Mouse (Mus musculus): Measurements from ENCODE around the gene Orai2. TPM values are rescaled to one million over a fixed set of nuclear protein-coding genes. Genes with fewer than 3 reads are reported as not detected.
"Not testable (repeated sequence)": the region's sequence is repeated elsewhere in the genome, so short reads cannot be mapped to it uniquely, and the experiment has no call there.

The Orai2 gene
- polyA plus RNA-seq, 1 experiment from 2014 or later: 19.0 TPM

- Histone ChIP-seq H3K36me3 (peaks cover 16% of the 10 kb centered on the region), H3K9me3 (replicated peaks) (no peaks in the 10 kb centered on the region), H3K27me3 (no peaks in the 10 kb centered on the region), H3K4me1 (peaks cover 23% of the 10 kb centered on the region), H3K4me2 (replicated peaks) (peak within 1 kb of the TSS; percentile 88), H3K9ac (peak within 1 kb of the TSS; percentile 80), H3K27ac (peak within 1 kb of the TSS; percentile 56; the same call in 1 of the 2 replicates), H3K4me3 (peak within 1 kb of the TSS; percentile 75)
- 2% methylated on average over 42 of the region's 42 CpGs for WGBS
- ATAC-seq (ENCODE audit: low FRiP score): peak; percentile 94
These were observed 54.4 kb downstream of the Orai2 start, which contains the start of gene Polr2j for GRCm38 (mm10) chr5:136115891-136116783. Polr2j (plus strand) TSS chr5:136116631.

- not testable (repeated sequence) for ATAC-seq (ENCODE audit: low FRiP score); H3K9me3 ChIP-seq (replicated peaks); H3K4me3 ChIP-seq; H3K4me2 ChIP-seq (replicated peaks); H3K36me3 ChIP-seq; H3K27ac ChIP-seq; H3K27me3 ChIP-seq; H3K9ac ChIP-seq
- WGBS: 56% methylated on average over 4 of the region's 4 CpGs
- H3K4me1 ChIP-seq: peaks cover 22% of the 10 kb centered on the region
These were observed 57.0 kb downstream of the Orai2 start for GRCm38 (mm10) chr5:136113546-136113945.

- Histone ChIP-seq H3K4me1 (no peaks in the 10 kb centered on the region), H3K9me3 (replicated peaks) (no peaks in the 10 kb centered on the region), H3K4me2 (replicated peaks) (no peak overlapping the region), H3K36me3 (no peaks in the 10 kb centered on the region), H3K9ac (no peak overlapping the region), H3K4me3 (no peak overlapping the region), H3K27ac (no peak overlapping the region), H3K27me3 (no peaks in the 10 kb centered on the region)
- WGBS: 89% methylated on average over 3 of the region's 3 CpGs
- ATAC-seq (ENCODE audit: low FRiP score): no peak
These were observed 61.5 kb downstream of the Orai2 start for GRCm38 (mm10) chr5:136109042-136109441.

- H3K4me3 ChIP-seq: no peak overlapping the region
These were observed 62.0 kb downstream of the Orai2 start for GRCm38 (mm10) chr5:136108486-136108885.

GRCm38 (mm10) chr5:136104511-136104910 is 66.0 kb downstream of the Orai2 start:
- no peaks in the 10 kb centered on the region for H3K36me3 ChIP-seq
- no peak overlapping the region for H3K4me3 ChIP-seq
- H3K4me1 ChIP-seq: peaks cover 5% of the 10 kb centered on the region; the same call in 1 of the 2 replicates
- no peaks in the 10 kb centered on the region for H3K9me3 ChIP-seq (replicated peaks)
- H3K9ac ChIP-seq: no peak overlapping the region
- 83% methylated on average over 5 of the region's 5 CpGs for WGBS
- no peak overlapping the region for H3K4me2 ChIP-seq (replicated peaks)
- H3K27me3 ChIP-seq: peaks cover 33% of the 10 kb centered on the region
- no peak for ATAC-seq (ENCODE audit: low FRiP score)
- H3K27ac ChIP-seq: no peak overlapping the region

More at GRCm38 (mm10) chr5:136108486-136108885, 62.0 kb downstream of the Orai2 start:
- Histone ChIP-seq H3K4me1 (no peaks in the 10 kb centered on the region), H3K27ac (no peak overlapping the region), H3K36me3 (no peaks in the 10 kb centered on the region), H3K9me3 (replicated peaks) (no peaks in the 10 kb centered on the region), H3K27me3 (peaks cover 5% of the 10 kb centered on the region), H3K4me2 (replicated peaks) (no peak overlapping the region), H3K9ac (no peak overlapping the region)
- 72% methylated on average over 2 of the region's 2 CpGs for WGBS
- no peak for ATAC-seq (ENCODE audit: low FRiP score)

- Histone ChIP-seq H3K27me3 (peaks cover 33% of the 10 kb centered on the region), H3K9me3 (replicated peaks) (no peaks in the 10 kb centered on the region), H3K9ac (peak overlapping the region; percentile 51), H3K4me2 (replicated peaks) (peak overlapping the region; percentile 67), H3K36me3 (no peaks in the 10 kb centered on the region), H3K4me3 (peak overlapping the region; percentile 33), H3K4me1 (peaks cover 5% of the 10 kb centered on the region; the same call in 1 of the 2 replicates), H3K27ac (no peak overlapping the region)
- peak; percentile 61 for ATAC-seq (ENCODE audit: low FRiP score)
- 8% methylated on average over 41 of the region's 41 CpGs for WGBS
These were observed 68.3 kb downstream of the Orai2 start for GRCm38 (mm10) chr5:136102099-136102820.

GRCm38 (mm10) chr5:136098536-136098935 is 72.0 kb downstream of the Orai2 start:
- no peak overlapping the region for H3K9ac ChIP-seq
- no peak overlapping the region for H3K4me2 ChIP-seq (replicated peaks)
- no peak overlapping the region for H3K4me3 ChIP-seq
- no peaks in the 10 kb centered on the region for H3K9me3 ChIP-seq (replicated peaks)
- H3K4me1 ChIP-seq: peaks cover 12% of the 10 kb centered on the region
- WGBS: 82% methylated on average over 10 of the region's 10 CpGs
- H3K36me3 ChIP-seq: no peaks in the 10 kb centered on the region
- no peak overlapping the region for H3K27ac ChIP-seq
- peaks cover 31% of the 10 kb centered on the region for H3K27me3 ChIP-seq
- ATAC-seq (ENCODE audit: low FRiP score): no peak

Small RNAs within 50 kb of the gene (microRNA-seq; reads per million reads assigned to microRNA genes)
- 0.81 reads per million for gene Mir7035

Other genes with a start within 250 kb of the Orai2 start
- 469 and 505 TPM in 2 replicates for gene Ywhag, start 236.1 kb downstream of the Orai2 start, polyA plus RNA-seq (2016; fragmentation: Nextera tagmentation; extraction: Ambion mirVana)
- 1.7 and 3.7 TPM in 2 replicates for gene Ssc4d, start 196.2 kb downstream of the Orai2 start, polyA plus RNA-seq (2016; fragmentation: Nextera tagmentation; extraction: Ambion mirVana)
- 0.32 TPM in 1 of 2 replicates, not detected in the other for gene Zp3, start 190.6 kb downstream of the Orai2 start, polyA plus RNA-seq (2016; fragmentation: Nextera tagmentation; extraction: Ambion mirVana)
- 31.4 and 34.5 TPM in 2 replicates for gene Dtx2, start 175.9 kb downstream of the Orai2 start, polyA plus RNA-seq (2016; fragmentation: Nextera tagmentation; extraction: Ambion mirVana)
- 0.05 TPM in 1 of 2 replicates, not detected in the other for gene Upk3b, start 132.2 kb downstream of the Orai2 start, polyA plus RNA-seq (2016; fragmentation: Nextera tagmentation; extraction: Ambion mirVana)
- gene Upk3bl, start 116.2 kb downstream of the Orai2 start, polyA plus RNA-seq (2016; fragmentation: Nextera tagmentation; extraction: Ambion mirVana): 1.5 and 2.0 TPM in 2 replicates
- 12.5 and 13.1 TPM in 2 replicates for gene Rasa4, start 86.8 kb downstream of the Orai2 start, polyA plus RNA-seq (2016; fragmentation: Nextera tagmentation; extraction: Ambion mirVana)
- 187 and 217 TPM in 2 replicates for gene Polr2j, start 54.1 kb downstream of the Orai2 start, polyA plus RNA-seq (2016; fragmentation: Nextera tagmentation; extraction: Ambion mirVana)
- gene Lrwd1, start 34.6 kb downstream of the Orai2 start, polyA plus RNA-seq (2016; fragmentation: Nextera tagmentation; extraction: Ambion mirVana): 34.5 and 36.6 TPM in 2 replicates
- gene Alkbh4, start 34.6 kb downstream of the Orai2 start, polyA plus RNA-seq (2016; fragmentation: Nextera tagmentation; extraction: Ambion mirVana): 23.0 and 23.3 TPM in 2 replicates
- gene Prkrip1, start 28.2 kb upstream of the Orai2 start, polyA plus RNA-seq (2016; fragmentation: Nextera tagmentation; extraction: Ambion mirVana): 62.9 and 71.2 TPM in 2 replicates
- 20.3 and 23.3 TPM in 2 replicates for gene Sh2b2, start 75.8 kb upstream of the Orai2 start, polyA plus RNA-seq (2016; fragmentation: Nextera tagmentation; extraction: Ambion mirVana)

Measured in hindbrain, embryonic 12.5 days (tissue).